Mouse (Mus musculus) megakaryocyte, embryonic 14.5 days (primary cell): ENCODE data around the gene Adpgk.

ENCODE experiments used
- FLI1 ChIP-seq: IDR thresholded peaks from 2 replicates; pipeline ENCODE4 v1.6.1; 2012; ENCODE audit warnings: low read length, inconsistent platforms, mixed read lengths
- GATA1 ChIP-seq: IDR thresholded peaks from 3 replicates; pipeline ENCODE4 v1.6.1; 2012; ENCODE audit warnings: mixed read lengths, low read length, inconsistent platforms, borderline replicate concordance

DNA sequence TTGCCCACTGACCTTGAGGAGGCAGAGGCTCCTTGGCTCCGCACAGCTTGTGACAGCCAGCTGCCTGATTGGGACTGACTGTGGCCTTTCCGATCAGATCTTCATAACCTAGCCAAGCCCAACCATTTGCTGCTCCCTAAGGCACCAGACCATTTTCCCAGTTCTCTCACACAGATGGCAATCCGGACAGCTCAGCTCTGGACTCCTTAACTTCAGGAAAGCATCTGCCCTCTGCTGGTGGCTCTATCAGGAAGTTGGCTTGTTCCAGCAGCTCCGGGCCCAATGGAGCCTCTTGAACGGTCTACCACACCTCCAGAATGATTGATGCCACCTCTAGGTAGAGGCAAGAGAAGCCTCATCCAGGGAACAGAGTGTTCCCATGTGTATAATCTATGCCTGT is 21.6 kb upstream of the Adpgk start:
- no peak for TF ChIP-seq GATA1
- no peak for TF ChIP-seq FLI1
